Mouse (Mus musculus): ENCODE measurements at regions not wholly inside any gene's neighbourhood (a gene's known extent, or its start where the extent isn't known, plus 50 kb on each side); places are given as distances from the start of the nearest gene placed in this dataset.

DNA sequence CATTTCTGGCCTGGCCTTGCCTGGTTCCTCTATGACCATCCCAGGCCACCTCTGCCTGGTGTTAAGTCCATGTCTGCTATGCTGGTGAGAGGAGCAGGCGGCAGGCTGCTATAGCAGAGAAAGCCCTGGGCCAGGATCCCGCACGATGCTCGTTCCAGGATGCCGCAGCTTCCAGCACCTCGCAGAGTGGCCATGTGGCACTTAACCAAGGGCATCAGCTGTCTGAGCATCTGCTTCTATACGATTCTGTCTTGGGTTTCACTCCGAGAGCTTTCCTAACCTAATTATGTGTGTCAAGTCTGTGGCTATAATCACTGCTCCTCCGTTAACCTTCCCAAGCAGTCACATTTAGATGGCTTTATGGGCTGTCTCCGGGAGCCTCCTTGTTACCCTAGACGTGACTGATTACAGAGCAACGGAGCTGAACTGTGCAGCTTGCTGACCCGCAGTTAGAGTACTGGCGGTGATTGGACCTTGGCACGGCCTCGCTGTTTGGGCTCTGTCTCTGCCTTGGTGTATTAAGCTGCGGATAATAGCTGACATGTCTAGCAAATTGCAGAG, 64.4 kb downstream of the Ackr3 start:
- DNase-seq = no peak

GRCm38 (mm10) chr1:90268951-90269350, 65.2 kb downstream of the Ackr3 start:
- no peak for DNase-seq

- no peak for DNase-seq
Measured at GRCm38 (mm10) chr1:90269836-90270235, 66.1 kb downstream of the Ackr3 start.

- DNase-seq = no peak
Measured at GRCm38 (mm10) chr1:90271326-90271725, 67.5 kb downstream of the Ackr3 start.

- DNase-seq = no peak
Measured at GRCm38 (mm10) chr1:90272411-90272810, 68.6 kb downstream of the Ackr3 start.

DNA sequence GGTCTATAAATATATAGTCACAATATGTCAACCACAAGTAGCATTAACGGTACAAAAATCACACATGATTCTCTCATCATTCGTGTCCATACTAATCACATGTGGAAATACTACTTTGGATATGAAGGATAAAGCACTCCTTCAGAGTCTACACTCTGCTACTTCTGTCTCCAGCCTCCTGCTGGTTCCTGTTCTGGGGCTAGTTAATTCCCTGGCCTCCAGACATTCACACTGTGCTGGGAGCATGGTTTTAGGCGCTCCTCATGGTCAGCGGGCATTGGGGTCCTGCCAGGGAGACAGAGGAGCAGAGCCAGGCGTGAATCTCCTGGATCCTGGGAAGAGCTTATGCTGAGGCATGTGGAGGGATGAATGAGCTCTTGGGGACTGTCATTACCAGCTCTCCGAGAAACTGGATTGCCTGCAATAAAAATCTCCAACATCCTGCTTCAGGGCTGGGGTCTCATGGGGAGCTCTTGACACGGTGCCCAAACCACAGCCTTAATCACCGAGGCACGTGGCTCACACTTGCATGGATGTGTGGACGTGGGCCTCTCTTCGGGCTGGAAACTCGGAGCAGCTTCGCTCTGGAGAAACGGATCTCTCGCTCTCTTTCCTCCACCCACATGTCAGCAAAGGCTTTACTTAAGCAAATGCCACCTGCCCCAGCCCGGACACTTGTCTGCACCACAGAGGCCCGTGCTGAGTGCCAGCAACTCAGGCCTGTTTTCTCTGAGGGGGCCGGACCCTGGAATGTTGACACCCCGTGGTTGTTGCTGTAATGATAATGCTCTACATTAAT, 69.2 kb downstream of the Ackr3 start:
- no peak for DNase-seq

- no peak for DNase-seq
Measured at GRCm38 (mm10) chr1:90273629-90273928, 69.8 kb downstream of the Ackr3 start.

DNA sequence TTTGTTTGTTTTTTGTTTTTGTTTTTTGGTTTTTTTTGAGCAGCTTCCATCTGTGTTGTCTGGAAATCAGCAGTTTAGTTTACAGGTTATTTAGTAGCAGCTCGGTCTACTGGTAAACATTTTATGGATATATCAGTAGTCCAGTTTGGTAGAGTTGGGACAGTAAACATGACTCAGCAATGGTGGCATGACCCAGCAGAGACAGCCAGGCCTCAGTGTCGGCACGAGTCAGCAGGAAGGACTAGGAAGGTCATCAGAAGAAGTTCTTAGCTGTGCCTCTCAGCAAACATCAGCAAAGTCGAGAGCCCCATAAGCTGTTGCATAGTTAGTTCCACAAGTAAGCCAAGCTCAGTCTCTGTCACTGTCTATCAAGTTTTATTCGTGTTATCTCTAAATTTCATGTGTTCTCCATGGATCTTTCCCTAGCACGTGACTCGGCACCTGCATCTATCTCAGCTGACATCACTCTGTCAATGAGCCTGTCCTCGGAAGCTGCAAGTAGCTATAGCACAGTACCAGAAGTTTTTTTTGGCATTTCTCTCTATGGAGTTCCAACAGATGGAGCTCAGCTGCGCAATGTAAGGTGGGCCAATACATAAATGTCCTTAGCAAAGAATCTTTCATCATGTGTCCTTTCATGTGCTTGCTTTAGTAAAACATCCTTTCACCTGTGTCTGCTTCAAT, 71.3 kb downstream of the Ackr3 start:
- DNase-seq = no peak

DNA sequence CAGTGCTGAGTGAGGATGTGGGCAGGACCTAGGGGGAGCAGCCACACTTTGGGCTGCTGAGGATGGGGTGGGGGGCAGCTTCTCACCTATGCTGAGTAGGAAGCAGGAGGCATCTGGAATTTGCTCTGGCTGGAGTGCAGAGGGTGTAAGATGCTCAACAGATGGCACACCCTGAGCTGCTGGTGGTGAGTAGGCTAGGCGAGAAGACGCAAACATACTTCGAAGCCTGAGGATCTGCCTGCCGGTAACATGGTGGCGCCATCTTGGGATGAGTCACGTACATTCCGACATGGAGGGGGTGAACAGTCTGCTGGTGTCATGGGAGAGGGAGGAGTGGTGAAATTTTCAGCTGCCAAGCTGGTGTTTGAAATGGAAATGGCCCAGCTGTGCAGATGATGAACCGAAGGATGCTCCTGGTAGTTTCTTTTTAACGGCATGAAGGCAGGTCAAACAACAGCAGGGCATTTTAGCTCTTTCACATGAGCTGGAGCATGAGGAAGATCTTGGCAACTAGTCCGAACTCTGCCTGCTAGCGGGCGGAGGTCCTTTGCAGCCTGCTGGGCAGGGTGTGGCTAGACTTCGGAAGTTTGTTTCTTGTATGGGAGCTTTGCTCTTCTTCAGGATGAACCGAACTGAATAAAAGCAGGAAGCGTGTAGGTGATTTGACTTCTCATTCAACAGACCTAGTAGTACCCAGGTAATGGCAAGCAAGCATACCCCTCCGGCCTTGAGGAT, 72.2 kb downstream of the Ackr3 start:
- no peak for DNase-seq

- no peak for DNase-seq
Measured at GRCm38 (mm10) chr1:90277486-90278255, 73.9 kb downstream of the Ackr3 start.

- DNase-seq = no peak
Measured at GRCm38 (mm10) chr1:90279066-90279839, 75.5 kb downstream of the Ackr3 start.

GRCm38 (mm10) chr1:90280227-90280626, 76.4 kb downstream of the Ackr3 start:
- no peak for DNase-seq

DNA sequence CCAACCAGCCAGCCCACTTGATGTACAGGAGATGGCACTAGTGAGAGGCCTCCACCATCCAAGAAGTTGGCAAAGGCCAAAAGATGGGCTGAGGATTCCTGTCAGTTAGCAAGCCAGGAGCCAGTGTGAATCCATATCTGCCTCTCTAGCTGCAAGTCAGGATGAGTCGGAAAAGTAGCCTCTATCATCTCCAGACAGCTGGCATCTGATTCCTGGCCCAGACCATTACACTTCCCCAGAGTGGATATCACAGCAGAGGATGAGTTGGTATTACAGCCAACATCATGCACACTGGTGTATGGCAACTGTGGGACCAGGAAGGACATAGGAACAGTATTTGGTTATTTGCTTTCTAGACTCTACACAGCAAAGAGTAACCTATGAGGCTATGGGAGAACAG, 77.5 kb downstream of the Ackr3 start:
- no peak for DNase-seq

DNA sequence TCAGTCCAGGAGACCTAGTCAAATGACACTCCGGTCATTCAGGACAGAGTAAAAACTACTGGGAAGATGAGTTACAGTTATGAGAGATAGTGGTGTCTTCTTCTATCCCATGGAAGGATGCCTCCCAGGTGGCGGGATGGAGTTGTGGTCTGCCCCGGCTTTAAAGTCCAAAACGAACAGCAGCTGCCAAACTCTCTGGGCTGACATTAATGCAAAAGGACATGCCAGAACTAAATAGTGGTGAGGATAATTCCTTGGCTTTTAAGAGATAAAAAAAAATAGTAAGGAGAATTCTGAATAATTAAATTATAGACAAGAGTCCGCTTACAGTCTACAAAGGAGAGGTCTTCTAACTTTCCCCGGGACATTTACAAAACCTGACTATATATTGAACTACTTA, 78.2 kb downstream of the Ackr3 start:
- no peak for DNase-seq

- no peak for DNase-seq
Measured at GRCm38 (mm10) chr1:90282367-90282766, 78.6 kb downstream of the Ackr3 start.

DNA sequence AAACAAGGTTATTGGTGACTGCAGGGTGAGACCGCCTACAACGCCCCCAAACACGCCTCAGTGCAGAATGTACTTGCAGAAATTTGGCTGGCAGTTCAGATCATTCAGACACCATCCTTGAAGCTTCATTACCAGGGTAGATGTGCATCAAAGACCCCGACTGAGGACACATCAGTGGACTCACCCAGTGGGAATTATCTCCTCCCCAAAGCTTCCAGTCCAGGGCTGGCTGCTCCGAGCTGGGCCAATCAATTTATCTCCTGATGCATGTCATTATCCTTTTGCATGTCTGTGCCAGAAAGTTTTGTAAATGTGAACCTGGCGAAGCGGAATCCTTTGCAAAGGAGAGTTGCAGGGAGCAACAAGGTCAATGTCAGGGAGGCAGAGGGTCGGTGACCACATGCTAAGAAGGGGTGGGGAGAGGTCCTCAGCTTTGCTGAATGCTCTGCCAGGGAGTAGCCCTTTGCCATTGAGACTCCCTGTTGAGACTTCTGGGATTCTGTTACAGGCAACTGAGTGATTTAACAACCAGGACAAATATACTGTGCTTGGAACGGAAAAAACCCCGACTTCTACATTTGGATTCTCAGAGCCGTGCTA, 79.5 kb downstream of the Ackr3 start:
- no peak for DNase-seq

DNA sequence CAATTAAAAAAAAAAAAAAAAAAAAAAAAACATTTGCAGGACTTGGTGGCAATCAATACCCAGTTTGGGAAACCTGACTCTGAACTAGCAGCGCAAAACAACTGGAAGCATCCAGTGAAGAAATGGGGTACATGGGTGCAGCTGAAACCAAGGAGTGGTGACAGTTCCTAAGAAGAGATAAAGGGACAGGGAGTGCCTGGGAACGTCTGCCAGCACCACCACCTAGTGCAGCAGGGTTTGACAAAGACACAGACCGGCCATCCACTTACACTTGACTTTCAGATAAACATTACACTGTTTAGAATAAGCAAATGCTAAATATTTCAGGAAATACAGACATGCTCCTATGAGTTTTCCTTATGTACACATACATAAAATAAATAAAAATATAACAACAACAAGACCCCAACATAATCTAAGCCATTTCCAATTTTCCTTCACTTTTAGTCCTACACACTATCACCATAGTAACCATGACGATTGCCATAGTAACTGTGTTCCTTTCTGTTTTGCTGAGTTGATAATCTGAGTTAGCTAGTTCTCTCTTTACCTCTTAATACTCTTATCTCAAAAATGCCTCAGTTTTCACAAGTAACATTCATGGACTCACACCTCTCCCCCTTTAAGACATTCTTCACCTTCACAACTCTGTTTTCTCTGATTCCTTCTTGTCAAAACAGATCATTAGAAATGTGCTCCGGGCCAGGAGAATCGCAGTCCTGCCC, 80.3 kb downstream of the Ackr3 start:
- DNase-seq = no peak

- DNase-seq = no peak
Measured at GRCm38 (mm10) chr1:90285318-90285717, 81.5 kb downstream of the Ackr3 start.

DNA sequence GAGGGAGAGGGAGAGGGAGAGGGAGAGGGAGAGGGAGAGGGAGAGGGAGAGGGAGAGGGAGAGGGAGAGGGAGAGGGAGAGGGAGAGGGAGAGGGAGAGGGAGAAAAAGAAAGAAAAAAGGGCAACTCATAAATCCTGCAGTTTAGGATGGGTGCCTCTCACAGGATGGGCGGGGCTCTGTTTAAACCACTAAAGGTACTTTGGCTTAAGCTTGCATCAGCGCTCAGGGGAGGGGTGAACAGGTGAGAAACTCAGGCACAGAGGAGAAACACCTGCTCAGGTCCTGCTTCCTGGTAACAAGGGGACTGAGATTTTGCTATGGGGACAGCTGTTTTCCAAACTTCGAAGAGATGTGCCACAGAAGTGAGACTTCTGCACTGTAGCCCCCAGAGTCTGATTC, 83.5 kb downstream of the Ackr3 start:
- no peak for DNase-seq

- DNase-seq = no peak
Measured at GRCm38 (mm10) chr1:90288892-90289731, 85.3 kb downstream of the Ackr3 start.

All from thymus, postnatal 25 days (tissue).